Mouse (Mus musculus) limb, embryonic 11.5 days (tissue): ENCODE data around the gene Stx6. TPM values are rescaled to one million over a fixed set of nuclear protein-coding genes. Genes with fewer than 3 reads are reported as not detected.

Experiments used
- ATAC-seq: fragments of 200-750 bp; cut with Nextera tagmentation; 2 replicates; pipeline ENCODE4 v1.8.0; 2017; ENCODE audit warnings: low read depth; ENCODE audit not compliant: insufficient number of reproducible peaks, low FRiP score, low TSS enrichment
- DNase-seq: peaks from one replicate; pipeline ENCODE4 v3.0.0-alpha.2; 2015; ENCODE audit warnings: low spot score
- H3K27ac ChIP-seq: fragments of 300-500 bp; sonication (generic); replicated peaks from 2 replicates; pipeline ENCODE4 v1.5.1; 2014; ENCODE audit warnings: low read depth, mild to moderate bottlenecking, low read length
- H3K27me3 ChIP-seq: fragments of 300-500 bp; sonication (generic); 2 replicates; pipeline ENCODE4 v1.6.1; 2014; ENCODE audit warnings: mild to moderate bottlenecking, low read length, mixed read lengths; ENCODE audit not compliant: control insufficient read depth, insufficient read depth
- H3K36me3 ChIP-seq: fragments of 300-500 bp; sonication (generic); 2 replicates; pipeline ENCODE4 v1.6.1; 2014; ENCODE audit warnings: mild to moderate bottlenecking, low read length, moderate library complexity, mixed read lengths; ENCODE audit not compliant: control insufficient read depth, insufficient read depth
- H3K4me1 ChIP-seq: fragments of 300-500 bp; sonication (generic); 2 replicates; pipeline ENCODE4 v1.6.1; 2014; ENCODE audit warnings: low read length, mixed read lengths; ENCODE audit not compliant: control insufficient read depth, insufficient read depth
- H3K4me2 ChIP-seq: fragments of 300-500 bp; sonication (generic); 2 replicates; pipeline ENCODE4 v1.6.1; 2014; ENCODE audit warnings: low read depth, mild to moderate bottlenecking, moderate library complexity; ENCODE audit not compliant: severe bottlenecking
- H3K4me3 ChIP-seq: fragments of 300-500 bp; sonication (generic); 2 replicates; pipeline ENCODE4 v1.5.1; 2014; ENCODE audit warnings: low read depth, low read length
- H3K9ac ChIP-seq: fragments of 300-500 bp; sonication (generic); 2 replicates; pipeline ENCODE4 v1.6.1; 2014; ENCODE audit warnings: mild to moderate bottlenecking, low read length
- H3K9me3 ChIP-seq: fragments of 300-500 bp; sonication (generic); 2 replicates; pipeline ENCODE4 v1.6.1; 2016; ENCODE audit warnings: low read length; ENCODE audit not compliant: control insufficient read depth
- WGBS: fragments of 180-500 bp; shearing (Covaris S2); extraction: QIAGEN DNeasy Blood & Tissue Kit; methylation state at CpG from one replicate; pipeline ENCODE4 v1.1.7; 2014; 5-methylcytosine and 5-hydroxymethylcytosine counted together
- polyA plus RNA-seq: library from polyadenylated mRNA; unstranded; fragments of >200 nt; fragmentation: Nextera tagmentation; extraction: Ambion mirVana; gene quantifications from 2 replicates; pipeline ENCODE4 v1.2.1, GENCODE M21; 2014

Stx6 gene
- polyA plus RNA-seq, 1 experiment from 2014 or later = 91.8 TPM

- ATAC-seq = no peak
- DNase-seq = no peak
- Histone ChIP-seq H3K4me1 (no peaks in the 10 kb centered on the region), H3K36me3 (no peaks in the 10 kb centered on the region), H3K4me2 (no peak overlapping the region), H3K27ac (no peak overlapping the region), H3K9me3 (0 out of 2 replicates have a peak, but pooled peaks cover 2% of the 10 kb centered on the region), H3K9ac (no peak overlapping the region), H3K27me3 (no peaks in the 10 kb centered on the region), H3K4me3 (no peak overlapping the region)
- 30% methylated on average over 4 of the region's 4 CpGs for WGBS
Measured at GRCm38 (mm10) chr1:155250531-155251135, 92.1 kb downstream of the Stx6 start.

GRCm38 (mm10) chr1:155251596-155251995 is 93.1 kb downstream of the Stx6 start:
- 0 out of 2 replicates have a peak, but pooled peaks cover under 1% of the 10 kb centered on the region for H3K9me3 ChIP-seq
- no peak overlapping the region for H3K9ac ChIP-seq
- no peak overlapping the region for H3K27ac ChIP-seq
- H3K4me3 ChIP-seq = no peak overlapping the region
- ATAC-seq (no peak), DNase-seq (no peak)
- H3K36me3 ChIP-seq = no peaks in the 10 kb centered on the region
- WGBS = 80% methylated on average over 5 of the region's 5 CpGs
- no peaks in the 10 kb centered on the region for H3K4me1 ChIP-seq
- no peak overlapping the region for H3K4me2 ChIP-seq
- H3K27me3 ChIP-seq = no peaks in the 10 kb centered on the region

GRCm38 (mm10) chr1:155252631-155253121 is 94.2 kb downstream of the Stx6 start:
- Histone ChIP-seq H3K9me3 (no peaks in the 10 kb centered on the region), H3K27ac (no peak overlapping the region), H3K4me3 (no peak overlapping the region), H3K36me3 (no peaks in the 10 kb centered on the region), H3K9ac (no peak overlapping the region), H3K4me2 (no peak overlapping the region), H3K4me1 (no peaks in the 10 kb centered on the region), H3K27me3 (no peaks in the 10 kb centered on the region)
- no peak for DNase-seq
- 61% methylated on average over 6 of the region's 6 CpGs for WGBS
- no peak for ATAC-seq

- DNase-seq = no peak
- Histone ChIP-seq H3K4me1 (no peaks in the 10 kb centered on the region), H3K27me3 (no peaks in the 10 kb centered on the region), H3K27ac (no peak overlapping the region), H3K36me3 (no peaks in the 10 kb centered on the region), H3K9me3 (no peaks in the 10 kb centered on the region), H3K9ac (no peak overlapping the region), H3K4me2 (no peak overlapping the region), H3K4me3 (no peak overlapping the region)
- ATAC-seq = no peak
- 66% methylated on average over 12 of the region's 12 CpGs for WGBS
Measured at GRCm38 (mm10) chr1:155253126-155253525, 94.6 kb downstream of the Stx6 start.

GRCm38 (mm10) chr1:155254309-155254708 is 95.8 kb downstream of the Stx6 start:
- 93% methylated on average over 8 of the region's 8 CpGs for WGBS
- Histone ChIP-seq H3K4me3 (no peak overlapping the region), H3K36me3 (no peaks in the 10 kb centered on the region), H3K4me2 (no peak overlapping the region), H3K4me1 (no peaks in the 10 kb centered on the region), H3K9ac (no peak overlapping the region), H3K27ac (no peak overlapping the region), H3K9me3 (no peaks in the 10 kb centered on the region), H3K27me3 (no peaks in the 10 kb centered on the region)
- DNase-seq (no peak), ATAC-seq (no peak)

Other genes starting within 250 kb of the Stx6 start
- 12.4 and 15.0 TPM in 2 replicates for gene Ier5, start 59.1 kb upstream of the Stx6 start, polyA plus RNA-seq
- 2.9 and 3.1 TPM in 2 replicates for gene Mr1, start 11.9 kb upstream of the Stx6 start, polyA plus RNA-seq
- gene BC034090, start 85.7 kb downstream of the Stx6 start, polyA plus RNA-seq = 2.8 and 3.8 TPM in 2 replicates